Mouse (Mus musculus) adrenal gland, postnatal 25 days (tissue): Measurements from ENCODE around the gene 1700020D05Rik. TPM values are rescaled to one million over a fixed set of nuclear protein-coding genes. Genes with fewer than 3 reads are reported as not detected.

Experiments
- total RNA-seq: library from RNA; stranded (reverse); gene quantifications from 2 replicates; pipeline ENCODE4 v1.2.3, GENCODE M21; 2021

1700020D05Rik gene
- total RNA-seq, 1 experiment from 2014 or later = 3.7 TPM

Other genes starting within 250 kb of the 1700020D05Rik start
- gene Pacs1, start 230.7 kb downstream of the 1700020D05Rik start, total RNA-seq = 18.0 and 26.9 TPM in 2 replicates
- gene Sf3b2, start 208.3 kb downstream of the 1700020D05Rik start, total RNA-seq = 175 and 194 TPM in 2 replicates
- gene Gal3st3, start 205.5 kb downstream of the 1700020D05Rik start, total RNA-seq = not detected in 2 replicates
- not detected in 2 replicates for gene Catsper1, start 168.0 kb downstream of the 1700020D05Rik start, total RNA-seq
- 1.6 TPM in 1 of 2 replicates, not detected in the other for gene Cst6, start 154.2 kb downstream of the 1700020D05Rik start, total RNA-seq
- 25.0 and 25.1 TPM in 2 replicates for gene Eif1ad, start 137.0 kb downstream of the 1700020D05Rik start, total RNA-seq
- 148 and 160 TPM in 2 replicates for gene Banf1, start 136.6 kb downstream of the 1700020D05Rik start, total RNA-seq
- 49.8 and 93.4 TPM in 2 replicates for gene Sart1, start 115.1 kb downstream of the 1700020D05Rik start, total RNA-seq
- gene Tsga10ip, start 101.3 kb downstream of the 1700020D05Rik start, total RNA-seq = not detected in 2 replicates
- 182 and 221 TPM in 2 replicates for gene Drap1, start 78.8 kb downstream of the 1700020D05Rik start, total RNA-seq
- 43.1 and 51.1 TPM in 2 replicates for gene AI837181, start 78.6 kb downstream of the 1700020D05Rik start, total RNA-seq
- not detected in 2 replicates for gene Fosl1, start 56.2 kb downstream of the 1700020D05Rik start, total RNA-seq
- gene Ccdc85b, start 45.9 kb downstream of the 1700020D05Rik start, total RNA-seq = 7.2 and 10.9 TPM in 2 replicates
- gene Fibp, start 43.2 kb downstream of the 1700020D05Rik start, total RNA-seq = 53.7 and 100 TPM in 2 replicates
- gene Ctsw, start 35.3 kb downstream of the 1700020D05Rik start, total RNA-seq = not detected in 2 replicates
- gene Efemp2, start 29.8 kb downstream of the 1700020D05Rik start, total RNA-seq = 55.5 and 56.3 TPM in 2 replicates
- gene Mus81, start 15.4 kb downstream of the 1700020D05Rik start, total RNA-seq = 31.1 and 35.0 TPM in 2 replicates
- gene Cfl1, start 13.3 kb downstream of the 1700020D05Rik start, total RNA-seq = 625 and 632 TPM in 2 replicates
- 13.1 and 18.4 TPM in 2 replicates for gene Snx32, start 6.8 kb upstream of the 1700020D05Rik start, total RNA-seq
- not detected in 2 replicates for gene Ovol1, start 56.9 kb upstream of the 1700020D05Rik start, total RNA-seq
- gene Ap5b1, start 64.2 kb upstream of the 1700020D05Rik start, total RNA-seq = 13.1 and 16.4 TPM in 2 replicates
- gene Rnaseh2c, start 98.1 kb upstream of the 1700020D05Rik start, total RNA-seq = 97.8 and 144 TPM in 2 replicates
- 74.6 and 86.3 TPM in 2 replicates for gene Kat5, start 106.5 kb upstream of the 1700020D05Rik start, total RNA-seq
- 96.3 and 101 TPM in 2 replicates for gene Rela, start 133.7 kb upstream of the 1700020D05Rik start, total RNA-seq
- 61.8 and 76.7 TPM in 2 replicates for gene Sipa1, start 159.9 kb upstream of the 1700020D05Rik start, total RNA-seq
- gene Map3k11, start 185.0 kb upstream of the 1700020D05Rik start, total RNA-seq = 43.7 and 49.7 TPM in 2 replicates
- gene Pcnx3, start 185.1 kb upstream of the 1700020D05Rik start, total RNA-seq = 110 and 124 TPM in 2 replicates
- gene Kcnk7, start 200.6 kb upstream of the 1700020D05Rik start, total RNA-seq = not detected in 2 replicates
- 35.7 and 40.9 TPM in 2 replicates for gene Ehbp1l1, start 222.5 kb upstream of the 1700020D05Rik start, total RNA-seq
- gene Fam89b, start 225.9 kb upstream of the 1700020D05Rik start, total RNA-seq = 44.8 and 59.4 TPM in 2 replicates
- 275 and 334 TPM in 2 replicates for gene Ltbp3, start 237.1 kb upstream of the 1700020D05Rik start, total RNA-seq